Mouse (Mus musculus): ENCODE results near the gene Lgr5.

- no peak for TF ChIP-seq EP300 (IDR thresholded peaks at IDR 0.05)
- TF ChIP-seq CTCF (IDR thresholded peaks at IDR 0.05), result no peak
These were observed 8.1 kb downstream of the Lgr5 start for GRCm38 (mm10) chr10:115579494-115579893.
